Mouse (Mus musculus) midbrain, embryonic 10.5 days (tissue): ENCODE measurements around the gene Faf2. TPM values are rescaled to one million over a fixed set of nuclear protein-coding genes. Genes with fewer than 3 reads are reported as not detected.
A peak's percentile ranks its signal among the peaks of the same experiment; 100 is the strongest.

Experiments
- DNase-seq: peaks from one replicate; pipeline ENCODE4 v3.0.0-alpha.2; 2017; ENCODE audit warnings: low spot score
- H3K27ac ChIP-seq: fragments of 300-500 bp; sonication (generic); replicated peaks from 2 replicates; pipeline ENCODE4 v1.5.1; 2016; ENCODE audit warnings: mild to moderate bottlenecking
- H3K27me3 ChIP-seq: fragments of 300-500 bp; sonication (generic); 2 replicates; pipeline ENCODE4 v1.6.1; 2016; ENCODE audit warnings: low read depth, mild to moderate bottlenecking; ENCODE audit not compliant: poor library complexity, severe bottlenecking
- H3K36me3 ChIP-seq: fragments of 300-500 bp; sonication (generic); 2 replicates; pipeline ENCODE4 v1.6.1; 2016; ENCODE audit warnings: mild to moderate bottlenecking, moderate library complexity
- H3K4me1 ChIP-seq: fragments of 300-500 bp; sonication (generic); 2 replicates; pipeline ENCODE4 v1.6.1; 2016
- H3K4me3 ChIP-seq: fragments of 300-500 bp; sonication (generic); 2 replicates; pipeline ENCODE4 v1.5.1; 2016; ENCODE audit warnings: mild to moderate bottlenecking, moderate library complexity
- H3K9me3 ChIP-seq: fragments of 300-500 bp; sonication (generic); replicated peaks from 2 replicates; pipeline ENCODE4 v1.6.1; 2016; ENCODE audit warnings: mild to moderate bottlenecking
- WGBS: fragments of 180-500 bp; shearing (Covaris S2); methylation state at CpG from one replicate; pipeline ENCODE4 v1.1.7; 2016; 5-methylcytosine and 5-hydroxymethylcytosine counted together
- polyA plus RNA-seq: library from polyadenylated mRNA; unstranded; fragments of >200 nt; fragmentation: Nextera tagmentation; extraction: Ambion mirVana; gene quantifications from 2 replicates; pipeline ENCODE4 v1.2.1, GENCODE M21; 2016

The Faf2 gene
- polyA plus RNA-seq, 1 experiment from 2014 or later: 89.7 TPM

DNA sequence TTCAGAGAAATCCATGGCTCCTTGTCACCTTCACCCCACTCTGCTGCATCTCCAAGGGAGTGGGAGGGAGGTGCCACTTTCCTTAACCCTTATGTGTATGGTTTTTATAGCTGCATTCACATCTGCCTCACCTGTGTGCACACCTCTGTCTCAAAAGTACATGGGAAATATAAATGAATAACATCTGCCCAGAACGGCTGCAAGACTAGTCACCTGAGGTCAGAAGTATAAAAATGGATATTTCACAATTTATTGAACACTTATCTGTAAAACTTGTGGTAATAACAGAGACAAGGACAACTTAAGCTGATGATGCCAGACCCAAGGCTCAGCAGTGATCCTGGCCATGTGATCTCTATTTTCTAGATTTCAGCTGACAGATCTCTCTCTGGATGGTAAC is 42.9 kb downstream of the Faf2 start:
- Histone ChIP-seq H3K36me3 (peaks cover 92% of the 10 kb centered on the region), H3K4me3 (no peak overlapping the region)
- 90% methylated on average over 1 of the region's 1 CpGs for WGBS

DNA sequence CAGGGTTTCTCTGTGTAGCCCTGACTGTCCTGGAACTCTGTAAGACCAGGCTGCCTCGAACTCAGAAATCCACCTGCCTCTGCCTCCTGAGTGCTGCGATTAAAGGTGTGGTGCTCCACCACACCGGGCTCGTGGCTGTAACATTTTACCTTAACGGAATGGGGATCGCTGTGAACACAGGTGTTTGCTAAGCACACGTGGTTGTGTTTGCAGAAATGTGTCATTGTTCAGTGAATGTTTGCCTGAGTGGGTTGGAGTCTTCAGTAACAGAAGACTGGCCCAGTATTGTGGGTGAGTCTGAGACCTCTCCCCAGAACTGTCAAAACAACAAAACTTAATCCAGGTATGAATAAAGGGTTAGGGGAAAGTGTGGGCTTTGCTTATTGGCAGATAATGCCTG is 43.5 kb downstream of the Faf2 start:
- Histone ChIP-seq H3K27me3 (no peaks in the 10 kb centered on the region), H3K4me1 (no peaks in the 10 kb centered on the region), H3K9me3 (0 out of 2 replicates have a peak, but pooled peaks cover 3% of the 10 kb centered on the region), H3K27ac (no peak overlapping the region), H3K36me3 (peaks cover 86% of the 10 kb centered on the region), H3K4me3 (no peak overlapping the region)
- WGBS: 92% methylated on average over 7 of the region's 7 CpGs
- no peak for DNase-seq

More for the DNA sequence above, 42.9 kb downstream of the Faf2 start:
- no peak overlapping the region for H3K27ac ChIP-seq
- DNase-seq: no peak
- 0 out of 2 replicates have a peak, but pooled peaks cover 3% of the 10 kb centered on the region for H3K9me3 ChIP-seq
- no peaks in the 10 kb centered on the region for H3K4me1 ChIP-seq
- no peaks in the 10 kb centered on the region for H3K27me3 ChIP-seq

DNA sequence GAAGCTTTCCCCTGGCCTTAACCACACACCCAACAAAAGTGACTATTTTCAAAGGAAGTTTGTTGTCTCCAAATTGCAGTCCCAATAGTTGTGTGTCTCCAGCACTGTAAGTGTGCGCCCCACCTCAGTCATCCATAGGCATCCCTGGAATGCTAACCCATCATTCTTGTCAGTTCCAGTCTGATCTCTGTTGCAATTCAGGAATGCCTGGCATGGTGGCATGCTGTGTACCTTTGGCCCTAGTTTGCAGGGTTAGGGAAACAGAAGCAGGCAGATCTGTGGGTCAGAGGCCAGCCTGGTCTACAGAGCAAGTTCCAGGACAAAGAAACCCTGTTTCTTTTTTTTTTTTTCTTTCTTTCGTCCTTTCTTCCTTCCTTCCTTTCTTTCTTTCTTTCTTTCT is 48.9 kb downstream of the Faf2 start:
- WGBS: 80% methylated on average over 2 of the region's 2 CpGs

DNA sequence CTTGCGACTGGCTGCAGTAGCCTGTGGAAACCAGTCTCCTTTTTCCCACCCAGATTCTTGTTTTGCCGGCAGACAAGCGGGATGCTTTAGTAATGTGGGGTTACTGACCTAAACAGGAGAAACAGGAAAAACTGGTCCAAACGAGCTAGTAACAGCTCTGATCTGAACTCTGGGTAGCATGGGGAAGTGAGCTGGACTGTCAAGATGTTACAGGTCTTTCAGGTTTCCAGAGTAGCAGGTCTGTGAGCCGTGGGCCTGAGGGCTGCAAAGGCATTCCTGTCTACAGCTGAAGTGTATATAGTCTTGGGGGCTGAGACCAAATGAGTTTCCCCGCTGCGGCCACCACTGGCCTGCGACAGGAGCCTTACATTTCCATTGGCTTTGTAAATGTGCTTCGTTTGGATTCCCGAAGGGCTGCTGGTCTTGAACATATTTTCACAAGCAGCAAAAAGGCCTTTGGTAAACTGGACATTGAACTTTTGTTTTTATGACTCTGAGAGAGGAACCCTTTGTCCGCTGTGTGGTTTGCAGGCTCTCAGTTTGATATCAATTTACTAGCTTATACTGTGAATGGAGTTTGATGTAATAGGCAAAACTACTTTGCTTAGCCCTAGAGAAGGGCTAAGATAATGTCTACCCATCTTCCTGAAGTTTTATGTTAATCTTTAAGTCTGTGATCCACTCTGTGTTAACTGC is 54.5 kb downstream of the Faf2 start:
- peaks cover 29% of the 10 kb centered on the region for H3K36me3 ChIP-seq
- DNase-seq: no peak
- 69% methylated on average over 11 of the region's 11 CpGs for WGBS
- no peaks in the 10 kb centered on the region for H3K9me3 ChIP-seq
- H3K4me3 ChIP-seq: no peak overlapping the region
- H3K4me1 ChIP-seq: no peaks in the 10 kb centered on the region
- no peak overlapping the region for H3K27ac ChIP-seq
- H3K27me3 ChIP-seq: no peaks in the 10 kb centered on the region

More for the DNA sequence above, 48.9 kb downstream of the Faf2 start:
- Histone ChIP-seq H3K27ac (no peak overlapping the region), H3K9me3 (0 out of 2 replicates have a peak, but pooled peaks cover 3% of the 10 kb centered on the region), H3K36me3 (peaks cover 35% of the 10 kb centered on the region), H3K4me1 (no peaks in the 10 kb centered on the region), H3K27me3 (no peaks in the 10 kb centered on the region), H3K4me3 (no peak overlapping the region)
- no peak for DNase-seq

DNA sequence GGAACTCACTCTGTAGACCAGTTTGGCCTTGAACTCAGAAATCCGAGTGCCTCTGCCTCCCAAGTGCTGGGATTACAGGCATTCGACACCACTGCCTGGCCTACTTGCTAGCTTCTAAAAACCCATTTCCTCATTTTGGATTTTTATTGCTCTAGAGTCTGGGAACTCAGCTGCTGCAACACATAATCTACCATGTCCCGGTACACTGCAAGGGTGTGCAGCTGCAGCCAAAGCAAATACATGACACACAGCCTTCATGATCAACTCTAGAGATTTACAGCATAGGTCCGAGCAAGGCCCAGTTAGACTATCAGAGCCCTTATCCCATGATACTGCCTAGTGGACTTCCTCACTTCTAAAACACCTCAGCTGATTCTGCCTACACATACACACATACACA is 56.7 kb downstream of the Faf2 start:
- no peaks in the 10 kb centered on the region for H3K27me3 ChIP-seq
- H3K4me3 ChIP-seq: no peak overlapping the region
- no peaks in the 10 kb centered on the region for H3K9me3 ChIP-seq
- DNase-seq: no peak
- peaks cover 3% of the 10 kb centered on the region; the same call in 1 of the 2 replicates for H3K4me1 ChIP-seq
- H3K27ac ChIP-seq: no peak overlapping the region
- 86% methylated on average over 4 of the region's 4 CpGs for WGBS
- peaks cover 51% of the 10 kb centered on the region for H3K36me3 ChIP-seq

DNA sequence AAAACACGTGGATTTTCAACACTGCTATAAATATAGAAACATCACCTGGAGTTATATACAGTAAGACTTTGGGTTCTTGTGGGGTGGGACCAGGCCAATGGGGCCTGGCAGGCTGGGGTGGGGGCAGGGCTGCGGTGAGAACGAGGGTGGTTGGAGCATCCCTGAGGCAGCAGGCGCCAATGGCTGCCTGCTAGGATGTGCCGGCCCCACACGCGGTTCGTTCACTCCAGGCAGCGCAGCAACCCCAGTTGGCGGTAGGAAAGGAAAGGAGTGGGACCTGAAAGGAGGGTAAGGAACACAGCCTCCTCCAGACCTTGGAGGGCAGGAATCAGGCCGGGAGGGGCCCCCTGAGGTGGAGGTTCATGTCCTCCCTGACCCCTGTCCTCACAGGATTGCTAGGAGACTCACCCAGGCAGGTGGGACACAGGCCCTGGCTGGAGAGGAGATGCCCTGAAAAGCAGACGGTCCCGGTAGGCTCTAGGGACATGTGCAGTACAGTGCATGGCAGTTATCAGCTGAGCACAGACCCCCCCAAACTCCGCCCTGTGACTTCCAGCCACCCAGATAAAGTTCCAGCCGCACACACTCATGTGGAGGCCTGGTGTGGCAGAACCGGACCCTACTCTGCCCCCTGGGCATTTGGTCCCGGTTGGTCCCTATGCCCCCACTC is 58.7 kb downstream of the Faf2 start:
- peaks cover 72% of the 10 kb centered on the region for H3K36me3 ChIP-seq
- 85% methylated on average over 17 of the region's 17 CpGs for WGBS
- DNase-seq: no peak

DNA sequence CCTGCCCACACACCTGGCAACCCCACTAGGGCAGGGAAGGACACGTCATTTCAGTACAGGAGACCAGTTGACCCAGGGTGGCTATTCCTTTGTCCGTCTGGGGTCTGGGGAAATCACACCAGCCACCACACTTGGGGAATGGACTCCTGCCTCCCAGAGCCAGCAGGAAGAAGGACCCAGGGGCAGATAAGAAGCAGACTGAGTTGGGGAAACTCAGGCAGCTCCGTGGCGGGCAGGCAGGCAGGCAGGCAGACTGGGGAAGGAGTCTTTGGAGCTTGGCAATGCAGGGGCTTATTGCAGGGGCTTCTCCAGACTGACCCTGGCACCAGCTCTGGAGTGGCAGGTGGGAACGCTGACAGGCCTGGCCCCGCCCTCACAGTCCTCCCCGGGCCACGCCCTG is 59.7 kb downstream of the Faf2 start:
- H3K27ac ChIP-seq: no peak overlapping the region
- DNase-seq: no peak
- 83% methylated on average over 8 of the region's 8 CpGs for WGBS
- H3K4me1 ChIP-seq: peaks cover 27% of the 10 kb centered on the region
- H3K27me3 ChIP-seq: no peaks in the 10 kb centered on the region
- H3K9me3 ChIP-seq: no peaks in the 10 kb centered on the region
- no peak overlapping the region for H3K4me3 ChIP-seq
- H3K36me3 ChIP-seq: peaks cover 75% of the 10 kb centered on the region

More for the DNA sequence above, 58.7 kb downstream of the Faf2 start:
- no peak overlapping the region for H3K4me3 ChIP-seq
- H3K27me3 ChIP-seq: no peaks in the 10 kb centered on the region
- no peaks in the 10 kb centered on the region for H3K9me3 ChIP-seq
- H3K4me1 ChIP-seq: peaks cover 17% of the 10 kb centered on the region
- no peak overlapping the region for H3K27ac ChIP-seq

DNA sequence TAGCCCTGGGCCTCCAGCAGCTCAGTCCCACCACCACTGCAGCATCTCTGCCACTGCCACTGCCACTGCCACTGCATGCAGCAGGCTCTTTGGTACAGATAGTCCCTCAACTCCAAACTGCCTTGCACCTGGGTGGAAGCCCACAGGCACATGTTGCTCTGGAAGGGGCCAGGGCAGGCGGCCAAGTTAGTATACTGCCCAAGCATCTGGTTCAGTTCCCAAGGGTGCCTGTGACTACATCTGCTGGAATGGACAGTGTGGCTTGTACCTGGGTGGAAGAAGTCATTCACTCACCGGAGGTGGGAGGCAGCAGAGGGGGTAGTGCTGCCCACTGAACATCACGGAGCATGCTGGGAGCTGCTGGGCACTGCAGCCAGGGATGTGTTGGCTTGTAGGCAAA is 61.7 kb downstream of the Faf2 start:
- H3K4me3 ChIP-seq: 0 out of 2 replicates have a peak overlapping the region, but pooled peaks have one; percentile 9
- DNase-seq: no peak
- WGBS: 94% methylated on average over 3 of the region's 3 CpGs
- no peaks in the 10 kb centered on the region for H3K9me3 ChIP-seq
- peaks cover 72% of the 10 kb centered on the region for H3K36me3 ChIP-seq
- no peaks in the 10 kb centered on the region for H3K27me3 ChIP-seq
- H3K27ac ChIP-seq: no peak overlapping the region; the same call in 1 of the 2 replicates
- peaks cover 33% of the 10 kb centered on the region for H3K4me1 ChIP-seq

DNA sequence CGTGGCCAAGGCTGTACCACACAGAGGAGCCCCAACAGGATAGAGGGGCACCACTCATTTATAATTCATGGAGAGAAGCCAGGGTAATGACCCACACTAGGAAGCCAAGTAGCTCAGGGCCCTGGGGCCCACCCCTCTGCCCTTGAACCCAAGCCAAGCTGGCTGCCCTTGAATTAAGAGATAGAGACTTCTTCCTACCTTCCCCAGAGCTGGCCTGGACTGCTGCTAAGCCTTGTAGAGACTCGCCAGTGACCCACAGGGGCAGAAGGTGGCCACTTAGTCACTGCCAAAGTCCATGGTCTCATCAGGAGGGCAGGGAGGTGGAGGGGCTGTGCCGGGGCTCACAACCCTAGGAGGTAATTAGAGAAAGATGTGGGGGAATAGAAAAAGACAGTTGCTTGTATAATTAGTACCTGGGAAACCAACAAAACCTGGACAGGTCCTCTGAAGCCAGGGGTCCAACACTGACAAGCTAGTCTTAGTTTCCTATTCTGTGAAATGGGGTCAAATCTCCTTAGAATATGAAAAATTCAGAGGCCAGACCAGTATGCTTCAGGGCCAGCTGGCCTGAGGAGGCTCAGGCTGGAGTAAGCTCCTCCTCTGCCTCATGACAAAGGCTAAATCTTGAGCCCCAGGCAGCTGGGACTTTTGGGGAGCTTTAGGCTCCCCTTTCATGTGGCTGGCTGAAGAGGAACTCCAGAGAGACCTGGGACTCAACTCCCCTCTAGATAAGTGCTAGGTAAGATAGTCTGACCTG is 62.7 kb downstream of the Faf2 start:
- Histone ChIP-seq H3K9me3 (no peaks in the 10 kb centered on the region), H3K4me3 (peak overlapping the region; percentile 81; the same call in 1 of the 2 replicates), H3K27ac (0 out of 2 replicates have a peak overlapping the region, but pooled peaks have one; percentile 99), H3K4me1 (peaks cover 41% of the 10 kb centered on the region), H3K27me3 (no peaks in the 10 kb centered on the region), H3K36me3 (peaks cover 63% of the 10 kb centered on the region)
- WGBS: 74% methylated on average over 3 of the region's 3 CpGs
- no peak for DNase-seq

DNA sequence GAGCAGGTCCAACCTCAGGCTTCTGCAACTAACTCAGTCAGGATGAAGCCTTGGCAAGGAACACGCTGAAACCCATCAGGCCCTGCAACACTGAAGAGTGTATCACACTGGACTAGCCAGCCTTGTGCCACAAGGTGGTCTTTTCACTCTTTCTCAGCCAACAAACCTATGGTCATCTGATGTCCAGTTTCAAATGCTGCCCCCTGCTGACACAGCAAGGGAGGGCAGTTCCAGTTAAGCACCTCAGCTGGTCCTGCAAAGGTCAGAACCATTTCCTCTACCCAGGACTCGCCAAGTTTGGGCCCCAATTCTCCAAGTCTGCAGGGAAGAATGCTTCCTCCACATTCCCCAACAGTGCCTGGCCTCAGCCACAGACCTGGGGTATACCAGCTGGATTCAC is 63.6 kb downstream of the Faf2 start:
- H3K4me3 ChIP-seq: peak overlapping the region; percentile 81
- peaks cover 54% of the 10 kb centered on the region for H3K36me3 ChIP-seq
- H3K4me1 ChIP-seq: peaks cover 43% of the 10 kb centered on the region
- peak overlapping the region; percentile 99; the same call in 1 of the 2 replicates for H3K27ac ChIP-seq
- H3K27me3 ChIP-seq: no peaks in the 10 kb centered on the region
- DNase-seq: peak; percentile 61
- H3K9me3 ChIP-seq: no peaks in the 10 kb centered on the region
- 49% methylated on average over 2 of the region's 2 CpGs for WGBS

DNA sequence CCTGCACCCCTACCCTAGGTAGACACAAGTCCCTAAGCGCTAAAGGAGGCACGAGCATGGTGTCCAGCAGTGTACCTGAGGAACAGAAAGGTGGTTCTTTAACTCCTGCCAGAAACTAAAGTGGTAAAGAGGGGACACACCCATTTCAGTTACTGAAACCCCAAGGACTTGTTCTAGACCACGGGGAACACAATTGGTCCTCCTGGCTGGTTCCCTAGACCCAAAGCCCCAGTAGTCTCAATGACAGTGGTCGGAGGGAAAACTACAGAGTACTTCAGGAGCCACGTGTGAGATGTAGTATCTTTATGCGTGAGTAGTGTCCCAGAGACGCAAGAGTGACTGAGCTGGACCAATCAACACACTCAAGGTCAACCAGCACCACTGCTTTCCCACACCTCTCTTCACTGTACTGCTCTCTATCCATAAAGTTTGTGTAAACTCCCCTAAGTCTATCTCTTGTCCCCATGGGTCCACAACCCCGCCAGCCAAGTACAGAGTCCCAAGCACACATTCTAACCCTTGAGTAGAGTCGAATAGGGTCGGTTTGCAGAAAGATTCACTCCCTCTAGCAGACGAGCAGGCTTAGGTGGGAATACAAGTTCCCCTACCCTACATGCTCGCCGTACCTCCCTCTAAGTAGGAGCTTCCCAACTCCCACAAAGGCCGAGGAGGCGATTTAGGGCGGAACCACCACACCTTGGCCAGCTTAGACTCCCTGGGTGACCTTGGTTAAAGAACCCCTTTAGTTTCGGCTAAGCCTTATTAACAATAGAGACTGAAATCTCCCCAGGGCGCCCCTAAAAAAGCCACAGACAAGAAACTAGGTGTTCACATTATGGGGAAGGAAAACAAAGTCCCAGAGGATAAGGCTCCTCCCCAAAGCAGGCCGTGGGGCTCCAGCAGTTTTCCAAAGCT is 64.8 kb downstream of the Faf2 start:
- Histone ChIP-seq H3K4me1 (peaks cover 54% of the 10 kb centered on the region), H3K4me3 (peak overlapping the region; percentile 81), H3K27me3 (no peaks in the 10 kb centered on the region), H3K36me3 (peaks cover 42% of the 10 kb centered on the region), H3K27ac (peak overlapping the region; percentile 99), H3K9me3 (no peaks in the 10 kb centered on the region)
- WGBS: 9% methylated on average over 19 of the region's 19 CpGs
- no peak for DNase-seq

DNA sequence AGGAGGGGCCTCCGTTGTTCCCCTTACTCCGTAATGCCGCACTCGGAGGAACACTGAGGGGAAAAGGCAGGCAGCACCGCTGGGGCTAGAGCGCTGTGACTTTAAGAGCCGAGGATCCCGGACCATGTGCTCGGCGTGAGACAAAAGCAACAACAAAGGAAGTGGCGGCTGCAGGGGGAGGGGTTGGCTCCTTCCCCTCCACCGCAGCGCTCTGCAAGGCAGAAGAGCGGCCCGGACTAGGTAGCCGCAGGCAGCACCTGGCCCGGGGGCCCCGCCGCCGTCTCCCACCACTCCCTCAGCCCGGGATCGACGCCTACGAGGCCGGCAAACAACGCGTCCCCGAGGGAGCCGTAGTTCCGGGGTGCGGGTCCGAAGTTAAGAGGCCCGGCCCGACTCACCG is 65.5 kb downstream of the Faf2 start:
- Histone ChIP-seq H3K4me1 (peaks cover 61% of the 10 kb centered on the region), H3K4me3 (peak overlapping the region; percentile 81), H3K9me3 (no peaks in the 10 kb centered on the region), H3K27me3 (no peaks in the 10 kb centered on the region), H3K27ac (peak overlapping the region; percentile 99), H3K36me3 (peaks cover 35% of the 10 kb centered on the region)
- DNase-seq: peak; percentile 84
- WGBS: under 1% methylated on average over 35 of the region's 35 CpGs
